Mouse (Mus musculus): ENCODE results near the gene Lgals9. TPM values are rescaled to one million over a fixed set of nuclear protein-coding genes. Genes with fewer than 3 reads are reported as not detected.

The Lgals9 gene
- polyA plus RNA-seq, 1 experiment from 2014 or later = 206 TPM

GRCm38 (mm10) chr11:78972328-78972727 is 12.4 kb downstream of the Lgals9 start:
- H3K4me2 ChIP-seq (ENCODE audit: low read depth, low read length) = no peak overlapping the region
- H3K4me1 ChIP-seq (ENCODE audit: control insufficient read depth, low read depth, low read length) = peaks cover 10% of the 10 kb centered on the region
- no peaks in the 10 kb centered on the region for H3K9me3 ChIP-seq (replicated peaks; ENCODE audit: control insufficient read depth, low read length)
- no peak overlapping the region for H3K4me3 ChIP-seq (ENCODE audit: low read depth, low read length)
- H3K36me3 ChIP-seq (ENCODE audit: control insufficient read depth, insufficient read depth) = peaks cover 14% of the 10 kb centered on the region
- no peak for ATAC-seq (ENCODE audit: low read depth)
- H3K27me3 ChIP-seq (ENCODE audit: control insufficient read depth, insufficient read depth, low read depth, low read length) = no peaks in the 10 kb centered on the region
- WGBS (ENCODE audit: insufficient replicate concordance) = 50% methylated on average over 6 of the region's 6 CpGs
- no peak overlapping the region for H3K9ac ChIP-seq (ENCODE audit: low read depth, low read length)
- no peak overlapping the region for H3K27ac ChIP-seq (ENCODE audit: low read length)

- H3K9me3 ChIP-seq (replicated peaks; ENCODE audit: control insufficient read depth, low read length) = no peaks in the 10 kb centered on the region
- peaks cover 18% of the 10 kb centered on the region for H3K36me3 ChIP-seq (ENCODE audit: control insufficient read depth, insufficient read depth)
- no peak overlapping the region for H3K9ac ChIP-seq (ENCODE audit: low read depth, low read length)
- peaks cover 10% of the 10 kb centered on the region for H3K4me1 ChIP-seq (ENCODE audit: control insufficient read depth, low read depth, low read length)
- H3K27me3 ChIP-seq (ENCODE audit: control insufficient read depth, insufficient read depth, low read depth, low read length) = no peaks in the 10 kb centered on the region
- no peak overlapping the region for H3K27ac ChIP-seq (ENCODE audit: low read length)
- 83% methylated on average over 3 of the region's 3 CpGs for WGBS (ENCODE audit: insufficient replicate concordance)
- H3K4me3 ChIP-seq (ENCODE audit: low read depth, low read length) = no peak overlapping the region
- H3K4me2 ChIP-seq (ENCODE audit: low read depth, low read length) = no peak overlapping the region
- no peak for ATAC-seq (ENCODE audit: low read depth)
These were observed 13.0 kb downstream of the Lgals9 start for GRCm38 (mm10) chr11:78971746-78972145.

GRCm38 (mm10) chr11:78971096-78971495 is 13.7 kb downstream of the Lgals9 start:
- 80% methylated on average over 8 of the region's 8 CpGs for WGBS (ENCODE audit: insufficient replicate concordance)
- Histone ChIP-seq H3K27ac (ENCODE audit: low read length) (no peak overlapping the region), H3K9me3 (replicated peaks; ENCODE audit: control insufficient read depth, low read length) (no peaks in the 10 kb centered on the region), H3K4me3 (ENCODE audit: low read depth, low read length) (no peak overlapping the region), H3K36me3 (ENCODE audit: control insufficient read depth, insufficient read depth) (peaks cover 22% of the 10 kb centered on the region), H3K27me3 (ENCODE audit: control insufficient read depth, insufficient read depth, low read depth, low read length) (no peaks in the 10 kb centered on the region), H3K9ac (ENCODE audit: low read depth, low read length) (no peak overlapping the region), H3K4me2 (ENCODE audit: low read depth, low read length) (no peak overlapping the region), H3K4me1 (ENCODE audit: control insufficient read depth, low read depth, low read length) (peaks cover 10% of the 10 kb centered on the region)
- ATAC-seq (ENCODE audit: low read depth) = no peak

GRCm38 (mm10) chr11:78968121-78968520 is 16.6 kb downstream of the Lgals9 start:
- no peak for ATAC-seq (ENCODE audit: low read depth)
- Histone ChIP-seq H3K4me3 (ENCODE audit: low read depth, low read length) (no peak overlapping the region), H3K4me1 (ENCODE audit: control insufficient read depth, low read depth, low read length) (peaks cover 4% of the 10 kb centered on the region), H3K36me3 (ENCODE audit: control insufficient read depth, insufficient read depth) (peaks cover 28% of the 10 kb centered on the region), H3K4me2 (ENCODE audit: low read depth, low read length) (no peak overlapping the region), H3K27me3 (ENCODE audit: control insufficient read depth, insufficient read depth, low read depth, low read length) (no peaks in the 10 kb centered on the region), H3K27ac (ENCODE audit: low read length) (no peak overlapping the region), H3K9ac (ENCODE audit: low read depth, low read length) (no peak overlapping the region), H3K9me3 (replicated peaks; ENCODE audit: control insufficient read depth, low read length) (no peaks in the 10 kb centered on the region)
- WGBS (ENCODE audit: insufficient replicate concordance) = 68% methylated on average over 4 of the region's 4 CpGs

GRCm38 (mm10) chr11:78967371-78967770 is 17.4 kb downstream of the Lgals9 start:
- no peaks in the 10 kb centered on the region for H3K9me3 ChIP-seq (replicated peaks; ENCODE audit: control insufficient read depth, low read length)
- ATAC-seq (ENCODE audit: low read depth) = no peak
- no peaks in the 10 kb centered on the region for H3K27me3 ChIP-seq (ENCODE audit: control insufficient read depth, insufficient read depth, low read depth, low read length)
- 13% methylated on average over 4 of the region's 4 CpGs for WGBS (ENCODE audit: insufficient replicate concordance)
- no peak overlapping the region for H3K9ac ChIP-seq (ENCODE audit: low read depth, low read length)
- no peak overlapping the region for H3K27ac ChIP-seq (ENCODE audit: low read length)
- no peak overlapping the region for H3K4me3 ChIP-seq (ENCODE audit: low read depth, low read length)
- no peaks in the 10 kb centered on the region for H3K4me1 ChIP-seq (ENCODE audit: control insufficient read depth, low read depth, low read length)
- no peak overlapping the region for H3K4me2 ChIP-seq (ENCODE audit: low read depth, low read length)
- H3K36me3 ChIP-seq (ENCODE audit: control insufficient read depth, insufficient read depth) = peaks cover 28% of the 10 kb centered on the region

- Histone ChIP-seq H3K4me1 (ENCODE audit: control insufficient read depth, low read depth, low read length) (no peaks in the 10 kb centered on the region), H3K4me2 (ENCODE audit: low read depth, low read length) (no peak overlapping the region), H3K9me3 (replicated peaks; ENCODE audit: control insufficient read depth, low read length) (no peaks in the 10 kb centered on the region), H3K9ac (ENCODE audit: low read depth, low read length) (no peak overlapping the region), H3K27ac (ENCODE audit: low read length) (no peak overlapping the region), H3K27me3 (ENCODE audit: control insufficient read depth, insufficient read depth, low read depth, low read length) (no peaks in the 10 kb centered on the region; the same call in 1 of the 2 replicates), H3K36me3 (ENCODE audit: control insufficient read depth, insufficient read depth) (peaks cover 7% of the 10 kb centered on the region; the same call in 1 of the 2 replicates), H3K4me3 (ENCODE audit: low read depth, low read length) (no peak overlapping the region)
- 25% methylated on average over 5 of the region's 5 CpGs for WGBS (ENCODE audit: insufficient replicate concordance)
- ATAC-seq (ENCODE audit: low read depth) = no peak
These were observed 23.5 kb downstream of the Lgals9 start for GRCm38 (mm10) chr11:78961221-78961620.

GRCm38 (mm10) chr11:78959841-78960520 is 24.8 kb downstream of the Lgals9 start:
- no peak for ATAC-seq (ENCODE audit: low read depth)
- Histone ChIP-seq H3K36me3 (ENCODE audit: control insufficient read depth, insufficient read depth) (0 out of 2 replicates have a peak, but pooled peaks cover 5% of the 10 kb centered on the region), H3K27ac (ENCODE audit: low read length) (no peak overlapping the region)

GRCm38 (mm10) chr11:78959367-78959766 is 25.4 kb downstream of the Lgals9 start:
- H3K27ac ChIP-seq (ENCODE audit: low read length) = no peak overlapping the region
- no peak for ATAC-seq (ENCODE audit: low read depth)
- H3K27me3 ChIP-seq (ENCODE audit: control insufficient read depth, insufficient read depth, low read depth, low read length) = no peaks in the 10 kb centered on the region; the same call in 1 of the 2 replicates
- no peak overlapping the region for H3K4me2 ChIP-seq (ENCODE audit: low read depth, low read length)
- H3K4me1 ChIP-seq (ENCODE audit: control insufficient read depth, low read depth, low read length) = no peaks in the 10 kb centered on the region
- 52% methylated on average over 8 of the region's 8 CpGs for WGBS (ENCODE audit: insufficient replicate concordance)
- H3K9me3 ChIP-seq (replicated peaks; ENCODE audit: control insufficient read depth, low read length) = no peaks in the 10 kb centered on the region
- H3K36me3 ChIP-seq (ENCODE audit: control insufficient read depth, insufficient read depth) = 0 out of 2 replicates have a peak, but pooled peaks cover 5% of the 10 kb centered on the region
- no peak overlapping the region for H3K9ac ChIP-seq (ENCODE audit: low read depth, low read length)
- H3K4me3 ChIP-seq (ENCODE audit: low read depth, low read length) = no peak overlapping the region

More at GRCm38 (mm10) chr11:78959841-78960520, 24.8 kb downstream of the Lgals9 start:
- Histone ChIP-seq H3K4me2 (ENCODE audit: low read depth, low read length) (no peak overlapping the region), H3K27me3 (ENCODE audit: control insufficient read depth, insufficient read depth, low read depth, low read length) (no peaks in the 10 kb centered on the region; the same call in 1 of the 2 replicates), H3K9me3 (replicated peaks; ENCODE audit: control insufficient read depth, low read length) (no peaks in the 10 kb centered on the region), H3K4me1 (ENCODE audit: control insufficient read depth, low read depth, low read length) (no peaks in the 10 kb centered on the region), H3K9ac (ENCODE audit: low read depth, low read length) (no peak overlapping the region), H3K4me3 (ENCODE audit: low read depth, low read length) (no peak overlapping the region)
- WGBS (ENCODE audit: insufficient replicate concordance) = 56% methylated on average over 5 of the region's 5 CpGs

GRCm38 (mm10) chr11:78956260-78956659 is 28.5 kb downstream of the Lgals9 start:
- Histone ChIP-seq H3K4me2 (ENCODE audit: low read depth, low read length) (no peak overlapping the region), H3K4me3 (ENCODE audit: low read depth, low read length) (no peak overlapping the region), H3K27ac (ENCODE audit: low read length) (no peak overlapping the region), H3K36me3 (ENCODE audit: control insufficient read depth, insufficient read depth) (no peaks in the 10 kb centered on the region), H3K4me1 (ENCODE audit: control insufficient read depth, low read depth, low read length) (no peaks in the 10 kb centered on the region), H3K9me3 (replicated peaks; ENCODE audit: control insufficient read depth, low read length) (no peaks in the 10 kb centered on the region), H3K27me3 (ENCODE audit: control insufficient read depth, insufficient read depth, low read depth, low read length) (peaks cover 4% of the 10 kb centered on the region), H3K9ac (ENCODE audit: low read depth, low read length) (no peak overlapping the region)
- WGBS (ENCODE audit: insufficient replicate concordance) = 8% methylated on average over 7 of the region's 7 CpGs
- ATAC-seq (ENCODE audit: low read depth) = no peak
